Mouse (Mus musculus): ENCODE data around the gene Uap1l1. TPM values are rescaled to one million over a fixed set of nuclear protein-coding genes. Genes with fewer than 3 reads are reported as not detected.
"Not testable (repeated sequence)": the region's sequence is repeated elsewhere in the genome, so short reads cannot be mapped to it uniquely, and the experiment has no call there.

Gene Uap1l1
- 4.1 and 6.5 TPM in 2 replicates for polyA plus RNA-seq (2014; fragmentation: Nextera tagmentation; extraction: Ambion mirVana)

DNA sequence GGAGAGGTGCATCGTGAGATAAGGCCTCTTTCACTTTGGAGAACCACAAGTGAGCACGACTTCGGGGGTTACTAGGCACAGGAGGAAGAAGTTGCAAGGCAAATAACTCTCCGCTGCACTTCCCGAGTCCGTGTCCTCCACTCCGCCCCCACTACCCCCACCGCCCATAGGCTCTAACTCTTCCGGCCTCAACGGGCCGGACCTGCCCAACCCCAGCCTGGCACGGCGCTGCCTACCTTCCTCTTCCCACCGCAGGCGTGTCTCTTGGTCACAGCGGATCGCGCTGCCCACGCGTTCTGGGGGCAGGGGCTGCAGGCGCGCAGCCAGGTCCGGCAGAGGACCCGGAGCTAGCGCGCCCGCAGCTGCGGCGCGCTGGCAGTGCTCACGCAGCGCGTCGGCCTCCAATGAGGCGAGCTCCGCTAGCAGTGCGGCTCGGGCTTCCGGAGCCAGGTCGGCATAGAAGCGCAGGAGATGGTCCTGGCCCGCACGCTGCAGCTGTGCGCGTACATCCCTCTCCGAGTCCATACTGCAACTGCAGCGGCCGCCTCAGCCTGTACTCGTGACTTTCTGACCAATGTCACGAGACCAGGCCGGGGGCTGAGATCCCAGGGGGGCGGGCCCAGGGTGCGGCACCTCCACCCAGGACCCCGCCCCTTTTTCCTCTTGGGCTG, at the start of gene Uap1l1:
Uap1l1 (minus strand) TSS at position 592 of the 671 bp plus-strand sequence.
- ATAC-seq (ENCODE audit: low FRiP score) (peak; percentile 78), DNase-seq (ENCODE audit: low spot score) (peak; percentile 67)
- under 1% methylated on average over 54 of the region's 54 CpGs for WGBS
- H3K4me2 ChIP-seq (replicated peaks; ENCODE audit: low read depth, low read length) = peak within 1 kb of the TSS; percentile 96
- no peaks in the 10 kb centered on the region for H3K9me3 ChIP-seq (ENCODE audit: control insufficient read depth, low read length)
- peak within 1 kb of the TSS; percentile 45 for H3K4me3 ChIP-seq (ENCODE audit: low read depth, low read length)
- no peak within 1 kb of the TSS for H3K27ac ChIP-seq (ENCODE audit: low read depth, low read length)
- H3K4me1 ChIP-seq (replicated peaks; ENCODE audit: control insufficient read depth, insufficient read depth, low read length) = 0 out of 2 replicates have a peak, but pooled peaks cover 3% of the 10 kb centered on the region
- H3K9ac ChIP-seq (ENCODE audit: low read depth, low read length) = peak within 1 kb of the TSS; percentile 56
- peaks cover 21% of the 10 kb centered on the region for H3K27me3 ChIP-seq (ENCODE audit: control insufficient read depth, insufficient read depth, low read length)
- no peaks in the 10 kb centered on the region for H3K36me3 ChIP-seq (ENCODE audit: control insufficient read depth, insufficient read depth, low read length)

DNA sequence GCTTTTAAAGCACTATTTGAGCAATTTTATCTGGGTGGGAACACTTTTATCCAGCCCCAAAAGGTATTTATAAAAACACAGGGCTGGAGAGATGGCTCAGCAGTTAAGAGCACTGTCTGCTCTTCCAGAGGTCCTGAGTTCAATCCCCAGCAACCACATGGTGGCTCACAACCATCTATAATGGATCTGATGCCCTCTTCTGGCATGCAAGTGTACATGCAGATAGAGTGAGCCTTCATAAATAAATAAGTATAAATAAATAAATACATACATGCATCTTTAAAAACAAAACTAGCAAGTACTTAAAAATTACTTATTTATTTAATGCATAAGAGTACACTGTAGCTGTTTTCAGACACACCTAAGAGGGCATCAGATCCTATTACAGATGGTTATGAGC, 48.0 kb upstream of the Uap1l1 start:
- H3K9me3 ChIP-seq (ENCODE audit: control insufficient read depth, low read length); DNase-seq (ENCODE audit: low spot score); H3K9ac ChIP-seq (ENCODE audit: low read depth, low read length); H3K4me3 ChIP-seq (ENCODE audit: low read depth, low read length); H3K4me1 ChIP-seq (replicated peaks; ENCODE audit: control insufficient read depth, insufficient read depth, low read length); H3K36me3 ChIP-seq (ENCODE audit: control insufficient read depth, insufficient read depth, low read length); H3K27me3 ChIP-seq (ENCODE audit: control insufficient read depth, insufficient read depth, low read length); H3K27ac ChIP-seq (ENCODE audit: low read depth, low read length); ATAC-seq (ENCODE audit: low FRiP score); H3K4me2 ChIP-seq (replicated peaks; ENCODE audit: low read depth, low read length): not testable (repeated sequence)

GRCm38 (mm10) chr2:25408908-25409307, 43.4 kb upstream of the Uap1l1 start:
- WGBS = 84% methylated on average over 10 of the region's 10 CpGs
- Histone ChIP-seq H3K9ac (ENCODE audit: low read depth, low read length) (no peak overlapping the region), H3K4me3 (ENCODE audit: low read depth, low read length) (no peak overlapping the region), H3K9me3 (ENCODE audit: control insufficient read depth, low read length) (no peaks in the 10 kb centered on the region), H3K36me3 (ENCODE audit: control insufficient read depth, insufficient read depth, low read length) (0 out of 2 replicates have a peak, but pooled peaks cover 3% of the 10 kb centered on the region), H3K4me1 (replicated peaks; ENCODE audit: control insufficient read depth, insufficient read depth, low read length) (no peaks in the 10 kb centered on the region), H3K27ac (ENCODE audit: low read depth, low read length) (no peak overlapping the region), H3K4me2 (replicated peaks; ENCODE audit: low read depth, low read length) (no peak overlapping the region), H3K27me3 (ENCODE audit: control insufficient read depth, insufficient read depth, low read length) (no peaks in the 10 kb centered on the region)
- no peak for DNase-seq (ENCODE audit: low spot score)
- no peak for ATAC-seq (ENCODE audit: low FRiP score)

GRCm38 (mm10) chr2:25403994-25404393, 38.5 kb upstream of the Uap1l1 start:
- WGBS = 89% methylated on average over 4 of the region's 4 CpGs
- no peak for DNase-seq (ENCODE audit: low spot score)
- no peak for ATAC-seq (ENCODE audit: low FRiP score)
- H3K27me3 ChIP-seq (ENCODE audit: control insufficient read depth, insufficient read depth, low read length) = peaks cover 21% of the 10 kb centered on the region
- H3K4me1 ChIP-seq (replicated peaks; ENCODE audit: control insufficient read depth, insufficient read depth, low read length) = no peaks in the 10 kb centered on the region
- 0 out of 2 replicates have a peak, but pooled peaks cover 2% of the 10 kb centered on the region for H3K36me3 ChIP-seq (ENCODE audit: control insufficient read depth, insufficient read depth, low read length)
- no peaks in the 10 kb centered on the region for H3K9me3 ChIP-seq (ENCODE audit: control insufficient read depth, low read length)
- H3K9ac ChIP-seq (ENCODE audit: low read depth, low read length) = peak overlapping the region; percentile 1; the same call in 1 of the 2 replicates
- peak overlapping the region; percentile 76 for H3K4me3 ChIP-seq (ENCODE audit: low read depth, low read length)
- no peak overlapping the region for H3K27ac ChIP-seq (ENCODE audit: low read depth, low read length)
- H3K4me2 ChIP-seq (replicated peaks; ENCODE audit: low read depth, low read length) = peak overlapping the region; percentile 58

GRCm38 (mm10) chr2:25402972-25403601, 37.6 kb upstream of the Uap1l1 start:
- no peaks in the 10 kb centered on the region for H3K4me1 ChIP-seq (replicated peaks; ENCODE audit: control insufficient read depth, insufficient read depth, low read length)
- H3K27me3 ChIP-seq (ENCODE audit: control insufficient read depth, insufficient read depth, low read length) = peaks cover 27% of the 10 kb centered on the region
- peak; percentile 77 for ATAC-seq (ENCODE audit: low FRiP score)
- peak overlapping the region; percentile 58 for H3K4me2 ChIP-seq (replicated peaks; ENCODE audit: low read depth, low read length)
- peak overlapping the region; percentile 76 for H3K4me3 ChIP-seq (ENCODE audit: low read depth, low read length)
- DNase-seq (ENCODE audit: low spot score) = peak; percentile 81
- peak overlapping the region; percentile 61 for H3K27ac ChIP-seq (ENCODE audit: low read depth, low read length)
- peak overlapping the region; percentile 91 for H3K9ac ChIP-seq (ENCODE audit: low read depth, low read length)
- WGBS = 2% methylated on average over 53 of the region's 54 CpGs
- no peaks in the 10 kb centered on the region for H3K9me3 ChIP-seq (ENCODE audit: control insufficient read depth, low read length)
- H3K36me3 ChIP-seq (ENCODE audit: control insufficient read depth, insufficient read depth, low read length) = no peaks in the 10 kb centered on the region

DNA sequence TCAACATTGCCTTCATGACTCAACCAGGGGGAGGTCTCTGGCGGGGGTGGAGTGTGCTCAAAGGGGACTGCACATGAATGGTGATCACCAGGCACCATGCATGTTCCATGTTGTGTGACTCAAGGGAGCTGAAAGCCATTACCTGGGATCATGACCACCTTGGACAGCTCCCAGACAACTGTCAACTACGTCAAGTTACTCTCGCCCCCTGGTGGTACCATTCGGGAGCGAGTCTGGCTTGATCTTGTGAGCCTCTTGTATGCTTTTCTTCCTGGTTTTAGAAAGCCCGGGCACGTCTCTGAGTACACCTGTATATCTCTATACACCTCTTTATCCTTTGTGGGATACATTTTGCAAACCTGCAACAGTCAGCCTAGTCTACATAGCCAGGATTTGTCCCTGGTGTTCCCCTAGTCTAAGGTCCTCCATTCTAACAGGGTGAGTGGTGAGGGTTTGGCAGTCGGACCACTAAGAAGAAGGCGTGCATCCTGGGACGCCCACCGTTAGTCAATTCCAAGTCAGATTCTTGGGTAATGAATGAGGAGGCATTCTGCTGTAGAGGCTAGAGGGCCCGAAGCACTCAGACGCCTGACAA, 37.0 kb upstream of the Uap1l1 start:
- peak; percentile 50 for ATAC-seq (ENCODE audit: low FRiP score)
- under 1% methylated on average over 13 of the region's 13 CpGs for WGBS
- H3K4me3 ChIP-seq (ENCODE audit: low read depth, low read length) = peak overlapping the region; percentile 76
- peak overlapping the region; percentile 58 for H3K4me2 ChIP-seq (replicated peaks; ENCODE audit: low read depth, low read length)
- peak overlapping the region; percentile 61; the same call in 1 of the 2 replicates for H3K27ac ChIP-seq (ENCODE audit: low read depth, low read length)
- DNase-seq (ENCODE audit: low spot score) = peak; percentile 91
- H3K9ac ChIP-seq (ENCODE audit: low read depth, low read length) = peak overlapping the region; percentile 91
- H3K4me1 ChIP-seq (replicated peaks; ENCODE audit: control insufficient read depth, insufficient read depth, low read length) = no peaks in the 10 kb centered on the region
- no peaks in the 10 kb centered on the region for H3K36me3 ChIP-seq (ENCODE audit: control insufficient read depth, insufficient read depth, low read length)
- H3K27me3 ChIP-seq (ENCODE audit: control insufficient read depth, insufficient read depth, low read length) = peaks cover 31% of the 10 kb centered on the region
- H3K9me3 ChIP-seq (ENCODE audit: control insufficient read depth, low read length) = no peaks in the 10 kb centered on the region

DNA sequence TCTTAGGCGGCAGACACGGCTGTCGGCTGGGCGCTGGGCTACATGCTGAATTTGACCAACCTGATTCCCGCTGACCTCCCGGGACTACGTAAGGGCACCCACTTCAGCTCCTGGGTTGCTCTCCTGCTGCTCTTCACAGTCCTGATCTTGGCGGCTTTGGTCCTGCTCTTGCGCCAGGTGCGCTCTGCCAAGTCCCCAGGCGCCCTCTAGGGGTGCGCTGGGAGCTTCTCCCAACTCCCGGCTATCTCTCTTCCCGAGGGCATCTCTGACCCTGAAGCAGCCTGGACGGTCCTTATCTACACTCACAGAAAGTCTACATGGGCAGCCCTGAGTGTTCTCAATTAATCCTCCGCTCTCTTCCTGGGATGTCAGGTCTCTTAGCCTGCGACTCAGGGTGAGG, 35.3 kb upstream of the Uap1l1 start:
- H3K4me2 ChIP-seq (replicated peaks; ENCODE audit: low read depth, low read length) = peak overlapping the region; percentile 19; the same call in 1 of the 2 replicates
- peak overlapping the region; percentile 10; the same call in 1 of the 2 replicates for H3K4me3 ChIP-seq (ENCODE audit: low read depth, low read length)
- ATAC-seq (ENCODE audit: low FRiP score) (no peak), DNase-seq (ENCODE audit: low spot score) (peak; percentile 60)
- H3K9me3 ChIP-seq (ENCODE audit: control insufficient read depth, low read length) = no peaks in the 10 kb centered on the region
- 3% methylated on average over 17 of the region's 17 CpGs for WGBS
- no peak overlapping the region for H3K9ac ChIP-seq (ENCODE audit: low read depth, low read length)
- no peak overlapping the region for H3K27ac ChIP-seq (ENCODE audit: low read depth, low read length)
- peaks cover 48% of the 10 kb centered on the region for H3K27me3 ChIP-seq (ENCODE audit: control insufficient read depth, insufficient read depth, low read length)
- peaks cover 4% of the 10 kb centered on the region; the same call in 1 of the 2 replicates for H3K4me1 ChIP-seq (replicated peaks; ENCODE audit: control insufficient read depth, insufficient read depth, low read length)
- no peaks in the 10 kb centered on the region for H3K36me3 ChIP-seq (ENCODE audit: control insufficient read depth, insufficient read depth, low read length)

DNA sequence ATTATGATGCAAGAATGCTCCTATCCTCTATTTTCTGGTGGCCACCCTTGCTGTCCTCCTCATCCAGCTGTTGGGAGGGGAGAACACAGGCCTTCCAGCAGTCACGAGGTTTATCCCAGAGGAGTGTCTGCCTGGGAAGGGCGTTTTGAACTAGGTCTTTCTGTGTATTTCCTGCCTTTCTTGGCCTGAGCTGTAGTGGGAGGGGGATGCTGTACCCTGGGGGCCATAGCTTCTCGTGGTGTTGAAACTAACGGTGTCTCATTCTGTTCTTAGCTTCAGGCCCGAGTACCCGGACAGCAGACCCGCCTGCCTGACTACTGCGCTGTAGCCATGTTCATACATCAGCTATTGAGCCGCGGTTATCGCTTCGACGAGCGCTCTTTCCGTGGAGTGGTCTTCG, 34.8 kb upstream of the Uap1l1 start:
- H3K9me3 ChIP-seq (ENCODE audit: control insufficient read depth, low read length) = no peaks in the 10 kb centered on the region
- ATAC-seq (ENCODE audit: low FRiP score) = no peak
- no peaks in the 10 kb centered on the region for H3K36me3 ChIP-seq (ENCODE audit: control insufficient read depth, insufficient read depth, low read length)
- H3K4me1 ChIP-seq (replicated peaks; ENCODE audit: control insufficient read depth, insufficient read depth, low read length) = peaks cover 5% of the 10 kb centered on the region; the same call in 1 of the 2 replicates
- WGBS = 20% methylated on average over 16 of the region's 16 CpGs
- H3K4me2 ChIP-seq (replicated peaks; ENCODE audit: low read depth, low read length) = peak overlapping the region; percentile 19; the same call in 1 of the 2 replicates
- H3K9ac ChIP-seq (ENCODE audit: low read depth, low read length) = no peak overlapping the region
- H3K27me3 ChIP-seq (ENCODE audit: control insufficient read depth, insufficient read depth, low read length) = peaks cover 53% of the 10 kb centered on the region
- DNase-seq (ENCODE audit: low spot score) = no peak
- no peak overlapping the region for H3K27ac ChIP-seq (ENCODE audit: low read depth, low read length)
- H3K4me3 ChIP-seq (ENCODE audit: low read depth, low read length) = no peak overlapping the region

Data from hindbrain, embryonic 11.5 days (tissue).